Mouse (Mus musculus): ENCODE data around the gene Fam107b.

Fam107b gene

GRCm38 (mm10) chr2:3570186-3570585 lies at the start of gene Fam107b:
Fam107b (plus strand) TSS chr2:3570488.
- no peak for DNase-seq (ENCODE audit: low spot score)

- DNase-seq (ENCODE audit: low spot score): no peak
Observed at GRCm38 (mm10) chr2:3522558-3522957, 47.7 kb upstream of the Fam107b start.

GRCm38 (mm10) chr2:3526288-3526687 lies 44.0 kb upstream of the Fam107b start:
- no peak for DNase-seq (ENCODE audit: low spot score)

- no peak for DNase-seq (ENCODE audit: low spot score)
Observed at GRCm38 (mm10) chr2:3541307-3542079, 28.8 kb upstream of the Fam107b start.

GRCm38 (mm10) chr2:3546055-3546454 lies 24.2 kb upstream of the Fam107b start:
- no peak for DNase-seq (ENCODE audit: low spot score)

- no peak for DNase-seq (ENCODE audit: low spot score)
Observed at GRCm38 (mm10) chr2:3546588-3546987, 23.7 kb upstream of the Fam107b start.

GRCm38 (mm10) chr2:3570606-3571005 lies 318 bp downstream of the Fam107b start:
- DNase-seq (ENCODE audit: low spot score): no peak

GRCm38 (mm10) chr2:3573883-3574282 lies 3.6 kb downstream of the Fam107b start:
- no peak for DNase-seq (ENCODE audit: low spot score)

- DNase-seq (ENCODE audit: low spot score): no peak
Observed at GRCm38 (mm10) chr2:3575140-3575539, 4.9 kb downstream of the Fam107b start.

- no peak for DNase-seq (ENCODE audit: low spot score)
Observed at GRCm38 (mm10) chr2:3576346-3576745, 6.1 kb downstream of the Fam107b start.

GRCm38 (mm10) chr2:3577216-3577615 lies 6.9 kb downstream of the Fam107b start:
- no peak for DNase-seq (ENCODE audit: low spot score)

GRCm38 (mm10) chr2:3578180-3578902 lies 8.1 kb downstream of the Fam107b start:
- no peak for DNase-seq (ENCODE audit: low spot score)

- DNase-seq (ENCODE audit: low spot score): no peak
Observed at GRCm38 (mm10) chr2:3579316-3579902, 9.1 kb downstream of the Fam107b start.

GRCm38 (mm10) chr2:3582830-3583229 lies 12.5 kb downstream of the Fam107b start:
- no peak for DNase-seq (ENCODE audit: low spot score)

GRCm38 (mm10) chr2:3585231-3585783 lies 15.0 kb downstream of the Fam107b start:
- DNase-seq (ENCODE audit: low spot score): no peak

- no peak for DNase-seq (ENCODE audit: low spot score)
Observed at GRCm38 (mm10) chr2:3590086-3590915, 20.0 kb downstream of the Fam107b start.

GRCm38 (mm10) chr2:3590916-3591197 lies 20.6 kb downstream of the Fam107b start:
- no peak for DNase-seq (ENCODE audit: low spot score)

- DNase-seq (ENCODE audit: low spot score): no peak
Observed at GRCm38 (mm10) chr2:3594663-3595318, 24.5 kb downstream of the Fam107b start.

GRCm38 (mm10) chr2:3600421-3600820 lies 30.1 kb downstream of the Fam107b start:
- DNase-seq (ENCODE audit: low spot score): no peak

- DNase-seq (ENCODE audit: low spot score): no peak
Observed at GRCm38 (mm10) chr2:3602599-3602998, 32.3 kb downstream of the Fam107b start.

- no peak for DNase-seq (ENCODE audit: low spot score)
Observed at GRCm38 (mm10) chr2:3603181-3603580, 32.9 kb downstream of the Fam107b start.

Measured in urinary bladder, postnatal 10 days (tissue).